Mouse (Mus musculus): ENCODE results near the gene Strip1. TPM values are rescaled to one million over a fixed set of nuclear protein-coding genes. Genes with fewer than 3 reads are reported as not detected.

Gene Strip1
- polyA plus RNA-seq (2015; fragmentation: Nextera tagmentation; extraction: Ambion mirVana), result 131 and 139 TPM in 2 replicates

- Histone ChIP-seq H3K4me3 (ENCODE audit: low read length) (peak within 1 kb of the TSS; percentile 99), H3K4me2 (ENCODE audit: low read length) (peak within 1 kb of the TSS; percentile 61), H3K27ac (ENCODE audit: low read depth, low read length) (peak within 1 kb of the TSS; percentile 99), H3K9ac (ENCODE audit: low read depth, low read length) (peak within 1 kb of the TSS; percentile 100), H3K36me3 (ENCODE audit: control insufficient read depth, insufficient read depth, low read length) (peaks cover 12% of the 10 kb centered on the region), H3K9me3 (ENCODE audit: control insufficient read depth, low read length) (no peaks in the 10 kb centered on the region), H3K27me3 (replicated peaks; ENCODE audit: control insufficient read depth, insufficient read depth, low read length) (no peaks in the 10 kb centered on the region), H3K4me1 (ENCODE audit: control insufficient read depth, insufficient read depth, low read depth, low read length) (peaks cover 13% of the 10 kb centered on the region)
- peak; percentile 98 for ATAC-seq
- WGBS, result under 1% methylated on average over 31 of the region's 35 CpGs
Observed at GRCm38 (mm10) chr3:107631523-107631958, at the start of gene Strip1. Gene Strip1, minus strand, starts transcription at chr3:107631694.

GRCm38 (mm10) chr3:107680790-107681576 is 49.5 kb upstream of the Strip1 start:
- Histone ChIP-seq H3K27me3 (replicated peaks; ENCODE audit: control insufficient read depth, insufficient read depth, low read length) (no peaks in the 10 kb centered on the region), H3K9ac (ENCODE audit: low read depth, low read length) (peak overlapping the region; percentile 27; the same call in 1 of the 2 replicates), H3K4me3 (ENCODE audit: low read length) (no peak overlapping the region), H3K4me2 (ENCODE audit: low read length) (peak overlapping the region; percentile 12; the same call in 1 of the 2 replicates), H3K36me3 (ENCODE audit: control insufficient read depth, insufficient read depth, low read length) (no peaks in the 10 kb centered on the region), H3K27ac (ENCODE audit: low read depth, low read length) (peak overlapping the region; percentile 36; the same call in 1 of the 2 replicates), H3K9me3 (ENCODE audit: control insufficient read depth, low read length) (no peaks in the 10 kb centered on the region), H3K4me1 (ENCODE audit: control insufficient read depth, insufficient read depth, low read depth, low read length) (peaks cover 25% of the 10 kb centered on the region)
- WGBS, result 31% methylated on average over 7 of the region's 7 CpGs
- peak; percentile 77 for ATAC-seq

- Histone ChIP-seq H3K4me2 (ENCODE audit: low read length) (no peak overlapping the region), H3K9me3 (ENCODE audit: control insufficient read depth, low read length) (no peaks in the 10 kb centered on the region), H3K27me3 (replicated peaks; ENCODE audit: control insufficient read depth, insufficient read depth, low read length) (no peaks in the 10 kb centered on the region), H3K4me1 (ENCODE audit: control insufficient read depth, insufficient read depth, low read depth, low read length) (no peaks in the 10 kb centered on the region), H3K27ac (ENCODE audit: low read depth, low read length) (no peak overlapping the region), H3K9ac (ENCODE audit: low read depth, low read length) (no peak overlapping the region), H3K36me3 (ENCODE audit: control insufficient read depth, insufficient read depth, low read length) (peaks cover 57% of the 10 kb centered on the region), H3K4me3 (ENCODE audit: low read length) (no peak overlapping the region)
- WGBS, result 93% methylated on average over 2 of the region's 2 CpGs
- no peak for ATAC-seq
Observed at GRCm38 (mm10) chr3:107671509-107671908, 40.0 kb upstream of the Strip1 start.

- no peak for ATAC-seq
- H3K9ac ChIP-seq (ENCODE audit: low read depth, low read length), result no peak overlapping the region
- no peaks in the 10 kb centered on the region for H3K4me1 ChIP-seq (ENCODE audit: control insufficient read depth, insufficient read depth, low read depth, low read length)
- H3K9me3 ChIP-seq (ENCODE audit: control insufficient read depth, low read length), result no peaks in the 10 kb centered on the region
- H3K4me3 ChIP-seq (ENCODE audit: low read length), result no peak overlapping the region
- H3K27me3 ChIP-seq (replicated peaks; ENCODE audit: control insufficient read depth, insufficient read depth, low read length), result no peaks in the 10 kb centered on the region
- no peak overlapping the region for H3K27ac ChIP-seq (ENCODE audit: low read depth, low read length)
- H3K4me2 ChIP-seq (ENCODE audit: low read length), result no peak overlapping the region
- WGBS, result 88% methylated on average over 4 of the region's 4 CpGs
- peaks cover 64% of the 10 kb centered on the region for H3K36me3 ChIP-seq (ENCODE audit: control insufficient read depth, insufficient read depth, low read length)
Observed at GRCm38 (mm10) chr3:107670500-107670899, 39.0 kb upstream of the Strip1 start.

GRCm38 (mm10) chr3:107668786-107669185 is 37.3 kb upstream of the Strip1 start:
- no peak for ATAC-seq
- Histone ChIP-seq H3K9me3 (ENCODE audit: control insufficient read depth, low read length) (no peaks in the 10 kb centered on the region), H3K4me1 (ENCODE audit: control insufficient read depth, insufficient read depth, low read depth, low read length) (no peaks in the 10 kb centered on the region), H3K9ac (ENCODE audit: low read depth, low read length) (no peak overlapping the region), H3K4me2 (ENCODE audit: low read length) (no peak overlapping the region), H3K27ac (ENCODE audit: low read depth, low read length) (no peak overlapping the region), H3K27me3 (replicated peaks; ENCODE audit: control insufficient read depth, insufficient read depth, low read length) (no peaks in the 10 kb centered on the region), H3K36me3 (ENCODE audit: control insufficient read depth, insufficient read depth, low read length) (peaks cover 71% of the 10 kb centered on the region), H3K4me3 (ENCODE audit: low read length) (no peak overlapping the region)
- WGBS, result 96% methylated on average over 7 of the region's 7 CpGs

GRCm38 (mm10) chr3:107667426-107667825 is 35.9 kb upstream of the Strip1 start:
- no peaks in the 10 kb centered on the region for H3K27me3 ChIP-seq (replicated peaks; ENCODE audit: control insufficient read depth, insufficient read depth, low read length)
- ATAC-seq, result no peak
- no peak overlapping the region for H3K4me2 ChIP-seq (ENCODE audit: low read length)
- H3K36me3 ChIP-seq (ENCODE audit: control insufficient read depth, insufficient read depth, low read length), result peaks cover 68% of the 10 kb centered on the region
- no peak overlapping the region for H3K4me3 ChIP-seq (ENCODE audit: low read length)
- H3K4me1 ChIP-seq (ENCODE audit: control insufficient read depth, insufficient read depth, low read depth, low read length), result no peaks in the 10 kb centered on the region
- H3K9ac ChIP-seq (ENCODE audit: low read depth, low read length), result no peak overlapping the region
- 91% methylated on average over 6 of the region's 6 CpGs for WGBS
- no peak overlapping the region for H3K27ac ChIP-seq (ENCODE audit: low read depth, low read length)
- no peaks in the 10 kb centered on the region for H3K9me3 ChIP-seq (ENCODE audit: control insufficient read depth, low read length)

GRCm38 (mm10) chr3:107664641-107665040 is 33.1 kb upstream of the Strip1 start:
- H3K4me2 ChIP-seq (ENCODE audit: low read length), result no peak overlapping the region
- no peak overlapping the region for H3K27ac ChIP-seq (ENCODE audit: low read depth, low read length)
- no peak for ATAC-seq
- H3K9me3 ChIP-seq (ENCODE audit: control insufficient read depth, low read length), result no peaks in the 10 kb centered on the region
- no peaks in the 10 kb centered on the region for H3K27me3 ChIP-seq (replicated peaks; ENCODE audit: control insufficient read depth, insufficient read depth, low read length)
- no peak overlapping the region for H3K9ac ChIP-seq (ENCODE audit: low read depth, low read length)
- no peaks in the 10 kb centered on the region for H3K4me1 ChIP-seq (ENCODE audit: control insufficient read depth, insufficient read depth, low read depth, low read length)
- 92% methylated on average over 1 of the region's 1 CpGs for WGBS
- no peak overlapping the region for H3K4me3 ChIP-seq (ENCODE audit: low read length)
- peaks cover 70% of the 10 kb centered on the region for H3K36me3 ChIP-seq (ENCODE audit: control insufficient read depth, insufficient read depth, low read length)

- Histone ChIP-seq H3K4me3 (ENCODE audit: low read length) (no peak overlapping the region), H3K4me1 (ENCODE audit: control insufficient read depth, insufficient read depth, low read depth, low read length) (no peaks in the 10 kb centered on the region), H3K36me3 (ENCODE audit: control insufficient read depth, insufficient read depth, low read length) (peaks cover 26% of the 10 kb centered on the region; the same call in 1 of the 2 replicates), H3K27me3 (replicated peaks; ENCODE audit: control insufficient read depth, insufficient read depth, low read length) (no peaks in the 10 kb centered on the region), H3K9ac (ENCODE audit: low read depth, low read length) (no peak overlapping the region), H3K4me2 (ENCODE audit: low read length) (no peak overlapping the region), H3K9me3 (ENCODE audit: control insufficient read depth, low read length) (no peaks in the 10 kb centered on the region), H3K27ac (ENCODE audit: low read depth, low read length) (no peak overlapping the region)
- no peak for ATAC-seq
- 79% methylated on average over 1 of the region's 1 CpGs for WGBS
Observed at GRCm38 (mm10) chr3:107659000-107659399, 27.5 kb upstream of the Strip1 start.

- 89% methylated on average over 4 of the region's 4 CpGs for WGBS
- peaks cover 18% of the 10 kb centered on the region; the same call in 1 of the 2 replicates for H3K36me3 ChIP-seq (ENCODE audit: control insufficient read depth, insufficient read depth, low read length)
- H3K4me1 ChIP-seq (ENCODE audit: control insufficient read depth, insufficient read depth, low read depth, low read length), result no peaks in the 10 kb centered on the region
- ATAC-seq, result no peak
- H3K4me2 ChIP-seq (ENCODE audit: low read length), result no peak overlapping the region
- H3K27ac ChIP-seq (ENCODE audit: low read depth, low read length), result no peak overlapping the region
- no peak overlapping the region for H3K4me3 ChIP-seq (ENCODE audit: low read length)
- H3K9me3 ChIP-seq (ENCODE audit: control insufficient read depth, low read length), result no peaks in the 10 kb centered on the region
- H3K27me3 ChIP-seq (replicated peaks; ENCODE audit: control insufficient read depth, insufficient read depth, low read length), result no peaks in the 10 kb centered on the region
- no peak overlapping the region for H3K9ac ChIP-seq (ENCODE audit: low read depth, low read length)
Observed at GRCm38 (mm10) chr3:107656888-107657287, 25.4 kb upstream of the Strip1 start.

Data from hindbrain, embryonic 16.5 days (tissue).